Mouse (Mus musculus) hindbrain, embryonic 13.5 days (tissue): Measurements from ENCODE around the gene Alg1. TPM values are rescaled to one million over a fixed set of nuclear protein-coding genes. Genes with fewer than 3 reads are reported as not detected.

Source experiments
- ATAC-seq: fragments of 200-750 bp; cut with Nextera tagmentation; 2 replicates; pipeline ENCODE4 v1.8.0; 2017; ENCODE audit warnings: moderate TSS enrichment; ENCODE audit not compliant: low FRiP score
- H3K27ac ChIP-seq: fragments of 300-500 bp; sonication (generic); 2 replicates; pipeline ENCODE4 v1.5.1; 2015; ENCODE audit warnings: inconsistent platforms, mild to moderate bottlenecking, moderate library complexity
- H3K27me3 ChIP-seq: fragments of 300-500 bp; sonication (generic); 2 replicates; pipeline ENCODE4 v1.6.1; 2015; ENCODE audit warnings: mild to moderate bottlenecking, inconsistent platforms
- H3K36me3 ChIP-seq: fragments of 300-500 bp; sonication (generic); 2 replicates; pipeline ENCODE4 v1.6.1; 2015; ENCODE audit warnings: mild to moderate bottlenecking, inconsistent platforms
- H3K4me1 ChIP-seq: fragments of 300-500 bp; sonication (generic); replicated peaks from 2 replicates; pipeline ENCODE4 v1.6.1; 2015; ENCODE audit warnings: inconsistent platforms
- H3K4me2 ChIP-seq: fragments of 300-500 bp; sonication (generic); 2 replicates; pipeline ENCODE4 v1.6.1; 2015; ENCODE audit warnings: inconsistent platforms, mild to moderate bottlenecking, moderate library complexity
- H3K4me3 ChIP-seq: fragments of 300-500 bp; sonication (generic); 2 replicates; pipeline ENCODE4 v1.5.1; 2015; ENCODE audit warnings: mild to moderate bottlenecking, inconsistent platforms
- H3K9ac ChIP-seq: fragments of 300-500 bp; sonication (generic); 2 replicates; pipeline ENCODE4 v1.6.1; 2015; ENCODE audit warnings: mild to moderate bottlenecking, inconsistent platforms
- H3K9me3 ChIP-seq: fragments of 300-500 bp; sonication (generic); 2 replicates; pipeline ENCODE4 v1.6.1; 2016; ENCODE audit warnings: inconsistent platforms
- WGBS: fragments of 180-500 bp; shearing (Covaris S2); methylation state at CpG from one replicate; pipeline ENCODE4 v1.1.7; 2015; 5-methylcytosine and 5-hydroxymethylcytosine counted together
- microRNA-seq: library from miRNA; unstranded; fragments of <30 nt; microRNA quantifications from one replicate; pipeline ENCODE4, GENCODE M21; 2016
- polyA plus RNA-seq: library from polyadenylated mRNA; unstranded; fragments of >200 nt; fragmentation: Nextera tagmentation; extraction: Ambion mirVana; gene quantifications from 2 replicates; pipeline ENCODE4 v1.2.1, GENCODE M21; 2015

Alg1 gene
- polyA plus RNA-seq, 1 experiment from 2014 or later: 36.2 TPM

- no peak for ATAC-seq
- H3K9me3 ChIP-seq: no peaks in the 10 kb centered on the region
- WGBS: 58% methylated on average over 3 of the region's 3 CpGs
Measured at GRCm38 (mm10) chr16:5285376-5285775, 52.0 kb downstream of the Alg1 start.

More at GRCm38 (mm10) chr16:5285376-5285775, 52.0 kb downstream of the Alg1 start:
- Histone ChIP-seq H3K36me3 (no peaks in the 10 kb centered on the region), H3K27me3 (no peaks in the 10 kb centered on the region), H3K9ac (no peak overlapping the region), H3K27ac (no peak overlapping the region), H3K4me3 (no peak overlapping the region), H3K4me2 (no peak overlapping the region), H3K4me1 (no peaks in the 10 kb centered on the region; the same call in 1 of the 2 replicates)

Small RNA genes within 50 kb of the gene (microRNA-seq; reads per million reads assigned to microRNA genes)
- gene Gm23689 (not detected), gene Gm26095 (not detected), gene Mir6364 (not detected)

Other genes with a start within 250 kb of the Alg1 start
- not detected in 2 replicates for gene Sept12, start 235.8 kb upstream of the Alg1 start, polyA plus RNA-seq
- gene Smim22, start 226.3 kb upstream of the Alg1 start, polyA plus RNA-seq: 3.1 and 4.6 TPM in 2 replicates
- gene Rogdi, start 220.1 kb upstream of the Alg1 start, polyA plus RNA-seq: 153 and 161 TPM in 2 replicates
- gene Glyr1, start 183.8 kb upstream of the Alg1 start, polyA plus RNA-seq: 206 and 209 TPM in 2 replicates
- 16.0 and 16.3 TPM in 2 replicates for gene Ubn1, start 183.6 kb upstream of the Alg1 start, polyA plus RNA-seq
- gene Ppl, start 101.2 kb upstream of the Alg1 start, polyA plus RNA-seq: 0.25 TPM in 2 replicates
- gene Sec14l5, start 86.5 kb upstream of the Alg1 start, polyA plus RNA-seq: 0.66 and 0.76 TPM in 2 replicates
- gene Nagpa, start 29.6 kb upstream of the Alg1 start, polyA plus RNA-seq: 11.9 and 12.1 TPM in 2 replicates
- gene AU021092, start 11.3 kb upstream of the Alg1 start, polyA plus RNA-seq: 12.7 and 14.9 TPM in 2 replicates
- 8.9 and 11.4 TPM in 2 replicates for gene Eef2kmt, start 22.4 kb downstream of the Alg1 start, polyA plus RNA-seq